Mouse (Mus musculus) lung, postnatal 0 days (tissue): ENCODE data around the gene Paf1.

Source experiments
- CTCF ChIP-seq: IDR thresholded peaks from 2 replicates; pipeline ENCODE4 v1.5.1; 2016; ENCODE audit warnings: antibody characterized with exemption, mild to moderate bottlenecking
- EP300 ChIP-seq: IDR thresholded peaks from 2 replicates; pipeline ENCODE4 v1.6.1; 2016; ENCODE audit warnings: antibody characterized with exemption, mild to moderate bottlenecking, control low read depth

- no peak for TF ChIP-seq EP300
- no peak for TF ChIP-seq CTCF
Measured at GRCm38 (mm10) chr7:28382981-28383396, 9.8 kb upstream of the Paf1 start.
